Mouse (Mus musculus) myocyte (in vitro differentiated cells): ENCODE measurements around the gene Popdc2.
A peak's percentile ranks its signal among the peaks of the same experiment; 100 is the strongest.

ENCODE experiments used
- CEBPB ChIP-seq: IDR thresholded peaks from 2 replicates; pipeline ENCODE4 v1.6.1; 2011; ENCODE audit warnings: mild to moderate bottlenecking, moderate library complexity; ENCODE audit not compliant: poor library complexity, insufficient read depth, severe bottlenecking
- POLR2A ChIP-seq: IDR thresholded peaks from one replicate; pipeline ENCODE4 v1.6.1; 2011; ENCODE audit warnings: low read depth, mild to moderate bottlenecking, control low read depth, moderate library complexity; ENCODE audit not compliant: insufficient read length
- POLR2AphosphoS2 ChIP-seq: IDR thresholded peaks from one replicate; pipeline ENCODE4 v1.6.1; 2011; ENCODE audit warnings: low read depth, control low read depth; ENCODE audit not compliant: insufficient read length
- USF1 ChIP-seq: IDR thresholded peaks from one replicate; pipeline ENCODE4 v1.6.1; 2011; ENCODE audit warnings: low read depth, mild to moderate bottlenecking, control low read depth, moderate library complexity

DNA sequence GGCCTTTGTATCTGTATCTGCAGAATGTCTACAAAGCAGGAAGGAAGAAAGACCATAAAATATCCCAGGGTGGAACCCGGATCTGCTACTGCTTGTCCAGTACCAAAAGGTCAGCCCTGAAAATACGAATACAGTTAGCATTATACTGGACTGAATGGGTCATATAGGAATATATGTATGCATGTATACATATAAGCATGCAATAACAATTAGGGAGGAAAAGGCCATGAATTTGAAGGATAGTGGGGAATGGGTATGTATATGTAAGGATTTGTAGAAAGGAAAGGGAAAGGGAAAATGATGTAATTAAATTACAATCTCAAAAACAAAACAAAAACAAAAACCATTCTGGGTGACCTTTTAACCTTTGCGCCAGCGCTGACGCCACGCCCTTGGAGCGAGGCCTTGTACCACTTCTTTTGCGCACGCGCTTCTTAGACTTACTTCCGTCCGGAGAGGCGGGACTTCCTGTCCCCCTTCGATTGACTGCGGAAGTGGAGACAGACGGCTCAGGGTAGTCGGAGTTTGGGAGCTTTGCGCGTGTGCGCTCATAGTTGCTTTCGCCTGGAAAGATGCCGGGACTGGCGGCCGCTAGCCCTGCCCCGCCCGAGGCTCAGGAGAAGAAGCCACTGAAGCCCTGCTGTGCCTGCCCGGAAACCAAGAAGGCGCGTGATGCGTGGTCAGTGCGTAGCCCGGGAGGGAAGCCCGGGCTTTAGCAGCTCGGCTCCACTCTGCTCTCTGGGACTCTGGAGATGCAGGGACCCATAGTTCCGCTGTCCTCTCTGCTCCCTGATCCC, 15.3 kb upstream of the Popdc2 start, which contains the start of the genes Cox17 and Gm21987:
- TF ChIP-seq USF1 (no peak), CEBPB (no peak), POLR2A (peak; percentile 79), POLR2AphosphoS2 (peak; percentile 83)
